Mouse (Mus musculus) A20 (cell line): ENCODE measurements around the gene Cd302.

Experiments used
- DNase-seq: peaks from one replicate; pipeline ENCODE4 v3.0.0-alpha.2; 2011; ENCODE audit warnings: low read depth, low spot score

Cd302 gene

GRCm38 (mm10) chr2:60284467-60284821 lies at the start of gene Cd302:
Cd302 (minus strand) TSS chr2:60284488.
- DNase-seq = no peak

GRCm38 (mm10) chr2:60328641-60329040 lies 44.4 kb upstream of the Cd302 start:
- DNase-seq = no peak

GRCm38 (mm10) chr2:60327581-60327980 lies 43.3 kb upstream of the Cd302 start:
- DNase-seq = no peak

- DNase-seq = peak; percentile 7
Observed at GRCm38 (mm10) chr2:60326948-60327347, 42.7 kb upstream of the Cd302 start.

GRCm38 (mm10) chr2:60323411-60323810 lies 39.1 kb upstream of the Cd302 start:
- peak; percentile 57 for DNase-seq

- no peak for DNase-seq
Observed at GRCm38 (mm10) chr2:60322031-60322726, 37.9 kb upstream of the Cd302 start.

- no peak for DNase-seq
Observed at GRCm38 (mm10) chr2:60303796-60304195, 19.5 kb upstream of the Cd302 start.

- DNase-seq = peak; percentile 59
Observed at GRCm38 (mm10) chr2:60299323-60299722, 15.0 kb upstream of the Cd302 start.

GRCm38 (mm10) chr2:60298266-60298665 lies 14.0 kb upstream of the Cd302 start:
- DNase-seq = peak; percentile 58

- DNase-seq = no peak
Observed at GRCm38 (mm10) chr2:60291381-60291780, 7.1 kb upstream of the Cd302 start.

GRCm38 (mm10) chr2:60289451-60289850 lies 5.2 kb upstream of the Cd302 start:
- DNase-seq = no peak

- DNase-seq = peak; percentile 79
Observed at GRCm38 (mm10) chr2:60288606-60289005, 4.3 kb upstream of the Cd302 start.

- no peak for DNase-seq
Observed at GRCm38 (mm10) chr2:60285107-60285617, 874 bp upstream of the Cd302 start.

- no peak for DNase-seq
Observed at GRCm38 (mm10) chr2:60283751-60284466, 379 bp downstream of the Cd302 start.

GRCm38 (mm10) chr2:60283208-60283750 lies 1.0 kb downstream of the Cd302 start:
- no peak for DNase-seq

- DNase-seq = no peak
Observed at GRCm38 (mm10) chr2:60282625-60283024, 1.7 kb downstream of the Cd302 start.

GRCm38 (mm10) chr2:60278627-60279026 lies 5.7 kb downstream of the Cd302 start:
- DNase-seq = no peak

GRCm38 (mm10) chr2:60269856-60270479 lies 14.3 kb downstream of the Cd302 start:
- DNase-seq = no peak

- DNase-seq = no peak
Observed at GRCm38 (mm10) chr2:60267567-60267966, 16.7 kb downstream of the Cd302 start.

- DNase-seq = no peak
Observed at GRCm38 (mm10) chr2:60260621-60261350, 23.5 kb downstream of the Cd302 start.

GRCm38 (mm10) chr2:60259186-60259585 lies 25.1 kb downstream of the Cd302 start:
- no peak for DNase-seq

- no peak for DNase-seq
Observed at GRCm38 (mm10) chr2:60256751-60257150, 27.5 kb downstream of the Cd302 start.
